Mouse (Mus musculus) MEL (cell line): ENCODE results near the gene Kcnk2. TPM values are rescaled to one million over a fixed set of nuclear protein-coding genes. Genes with fewer than 3 reads are reported as not detected.

Experiments
- DNase-seq: peaks from one replicate; pipeline ENCODE4 v3.0.0; 2011; ENCODE audit warnings: low read depth, low spot score
- H3K27ac ChIP-seq: 2 replicates; pipeline ENCODE4 v1.5.1; 2012; ENCODE audit warnings: low read depth, mild to moderate bottlenecking, control low read depth, low read length, moderate library complexity; ENCODE audit not compliant: control insufficient read depth
- H3K27me3 ChIP-seq, 2 experiments: fragments of 150-350 bp in 1 of 2; sonication (generic) in 1 of 2; 2 replicates each; pipeline ENCODE4 v1.6.1; 2012; ENCODE audit warnings: low read length in 2 of 2, mild to moderate bottlenecking in 2 of 2, improper control_type of control experiment in 1 of 2, moderate library complexity in 1 of 2; ENCODE audit not compliant: insufficient read depth in 2 of 2, control insufficient read depth in 1 of 2
- H3K36me3 ChIP-seq, 2 experiments: 2 replicates each; pipeline ENCODE4 v1.6.1; 2012 to 2014; ENCODE audit warnings: low read length in 2 of 2, improper control_type of control experiment in 1 of 2, inconsistent platforms in 1 of 2, mild to moderate bottlenecking in 1 of 2; ENCODE audit not compliant: insufficient read depth in 2 of 2, control insufficient read depth in 1 of 2
- H3K4me1 ChIP-seq, 2 experiments: fragments of 150-350 bp in 1 of 2; sonication (generic) in 1 of 2; 2 replicates each; pipeline ENCODE4 v1.6.1; 2012; ENCODE audit warnings: low read length in 2 of 2, improper control_type of control experiment in 1 of 2, mild to moderate bottlenecking in 1 of 2; ENCODE audit not compliant: insufficient read depth in 2 of 2, control insufficient read depth in 1 of 2
- H3K4me3 ChIP-seq, 2 experiments: fragments of 150-350 bp in 1 of 2; sonication (generic) in 1 of 2; 2 replicates each; pipeline ENCODE4 v1.5.1; 2012; ENCODE audit warnings: low read depth in 2 of 2, low read length in 2 of 2, mild to moderate bottlenecking in 2 of 2, moderate library complexity in 2 of 2, control low read depth in 1 of 2, improper control_type of control experiment in 1 of 2; ENCODE audit not compliant: control insufficient read depth in 1 of 2, insufficient read depth in 1 of 2
- H3K79me2 ChIP-seq: 2 replicates; pipeline ENCODE4 v1.6.1; 2012; ENCODE audit warnings: mild to moderate bottlenecking, low read length, moderate library complexity; ENCODE audit not compliant: control insufficient read depth, poor library complexity, insufficient read depth
- H3K9ac ChIP-seq: 2 replicates; pipeline ENCODE4 v1.6.1; 2012; ENCODE audit warnings: low read depth, mild to moderate bottlenecking, control low read depth, low read length, moderate library complexity; ENCODE audit not compliant: control insufficient read depth, poor library complexity, severe bottlenecking
- H3K9me3 ChIP-seq: fragments of 150-350 bp; sonication (generic); replicated peaks from 2 replicates; pipeline ENCODE4 v1.6.1; 2012; ENCODE audit warnings: mild to moderate bottlenecking, low read length, improper control_type of control experiment, moderate library complexity; ENCODE audit not compliant: insufficient read depth
- BHLHE40 ChIP-seq: IDR thresholded peaks from 2 replicates; pipeline ENCODE4 v1.6.1; 2012; ENCODE audit warnings: low read depth, mild to moderate bottlenecking, inconsistent platforms, low read length, improper control_type of control experiment, borderline replicate concordance
- CHD1 ChIP-seq: IDR thresholded peaks from 2 replicates; pipeline ENCODE4 v1.6.1; 2012; ENCODE audit warnings: low read depth, mild to moderate bottlenecking, inconsistent platforms, low read length, improper control_type of control experiment
- CHD2 ChIP-seq: IDR thresholded peaks from 2 replicates; pipeline ENCODE4 v1.6.1; 2011; ENCODE audit warnings: low read length, improper control_type of control experiment
- CTCF ChIP-seq, 3 experiments: IDR thresholded peaks in 2 of 3; conservative IDR thresholded peaks in 1 of 3; 2 replicates each; pipeline ENCODE4 v1.5.1; 2011 to 2012; ENCODE audit warnings: low read length in 3 of 3, low read depth in 2 of 3, mild to moderate bottlenecking in 2 of 3, improper control_type of control experiment in 1 of 3, inconsistent platforms in 1 of 3, mixed read lengths in 1 of 3, moderate library complexity in 1 of 3; ENCODE audit not compliant: control insufficient read depth in 1 of 3, insufficient read depth in 1 of 3, poor library complexity in 1 of 3, severe bottlenecking in 1 of 3
- E2F4 ChIP-seq: IDR thresholded peaks from 2 replicates; pipeline ENCODE4 v1.6.1; 2011; ENCODE audit warnings: low read depth, low read length, improper control_type of control experiment, borderline replicate concordance
- ETS1 ChIP-seq: IDR thresholded peaks from 2 replicates; pipeline ENCODE4 v1.6.1; 2012; ENCODE audit warnings: low read depth, mild to moderate bottlenecking, inconsistent platforms, low read length, improper control_type of control experiment, moderate library complexity
- GATA1 ChIP-seq: IDR thresholded peaks from 2 replicates; pipeline ENCODE4 v1.6.1; 2011; ENCODE audit warnings: low read depth, low read length, improper control_type of control experiment
- HCFC1 ChIP-seq: IDR thresholded peaks from 2 replicates; pipeline ENCODE4 v1.6.1; 2012; ENCODE audit warnings: low read depth, mild to moderate bottlenecking, inconsistent platforms, low read length, improper control_type of control experiment, moderate library complexity
- JUND ChIP-seq: IDR thresholded peaks from 2 replicates; pipeline ENCODE4 v1.6.1; 2011; ENCODE audit warnings: low read depth, mild to moderate bottlenecking, improper control_type of control experiment, low read length
- KAT2A ChIP-seq: conservative IDR thresholded peaks from 2 replicates; pipeline ENCODE4 v1.6.1; 2012; ENCODE audit warnings: low read depth, low read length, improper control_type of control experiment, inconsistent platforms
- MAX ChIP-seq: IDR thresholded peaks from 2 replicates; pipeline ENCODE4 v1.6.1; 2011; ENCODE audit warnings: low read length, improper control_type of control experiment
- MAZ ChIP-seq: IDR thresholded peaks from 2 replicates; pipeline ENCODE4 v1.6.1; 2012; ENCODE audit warnings: low read depth, mild to moderate bottlenecking, inconsistent platforms, low read length, improper control_type of control experiment
- MEF2A ChIP-seq: IDR thresholded peaks from 2 replicates; pipeline ENCODE4 v1.6.1; 2014; ENCODE audit warnings: low read depth, mild to moderate bottlenecking, inconsistent platforms, low read length, improper control_type of control experiment; ENCODE audit not compliant: poor library complexity, insufficient replicate concordance, severe bottlenecking; ENCODE audit errors: extremely low read depth
- MXI1 ChIP-seq: IDR thresholded peaks from 2 replicates; pipeline ENCODE4 v1.6.1; 2011; ENCODE audit warnings: mild to moderate bottlenecking, low read depth, low read length, improper control_type of control experiment
- MYB ChIP-seq: IDR thresholded peaks from 2 replicates; pipeline ENCODE4 v1.6.1; 2011; ENCODE audit warnings: mild to moderate bottlenecking, low read depth, low read length, improper control_type of control experiment
- MYC ChIP-seq: IDR thresholded peaks from 2 replicates; pipeline ENCODE4 v1.6.1; 2011; ENCODE audit warnings: low read depth, mild to moderate bottlenecking, low read length, improper control_type of control experiment, moderate library complexity
- NELFE ChIP-seq: IDR thresholded peaks from 2 replicates; pipeline ENCODE4 v1.6.1; 2011; ENCODE audit warnings: low read depth, low read length, improper control_type of control experiment
- POLR2AphosphoS5 ChIP-seq: IDR thresholded peaks from 2 replicates; pipeline ENCODE4 v1.6.1; 2012; ENCODE audit warnings: low read depth, borderline replicate concordance, mild to moderate bottlenecking, inconsistent platforms, low read length, moderate library complexity, mixed read lengths
- RAD21 ChIP-seq: IDR thresholded peaks from 2 replicates; pipeline ENCODE4 v1.6.1; 2011; ENCODE audit warnings: mild to moderate bottlenecking, low read depth, low read length, improper control_type of control experiment
- SIN3A ChIP-seq: IDR thresholded peaks from 2 replicates; pipeline ENCODE4 v1.6.1; 2012; ENCODE audit warnings: low read length, improper control_type of control experiment, inconsistent platforms
- SMC3 ChIP-seq: IDR thresholded peaks from 2 replicates; pipeline ENCODE4 v1.6.1; 2011; ENCODE audit warnings: low read depth, low read length, improper control_type of control experiment
- TAL1 ChIP-seq: IDR thresholded peaks from 2 replicates; pipeline ENCODE4 v1.6.1; 2012; ENCODE audit warnings: mild to moderate bottlenecking, inconsistent platforms, low read length, moderate library complexity, mixed read lengths
- TBP ChIP-seq: IDR thresholded peaks from 2 replicates; pipeline ENCODE4 v1.8.0; 2011; ENCODE audit warnings: low read depth, low read length, improper control_type of control experiment
- TCF12 ChIP-seq: IDR thresholded peaks from 2 replicates; pipeline ENCODE4 v1.6.1; 2014; ENCODE audit warnings: low read depth, mild to moderate bottlenecking, inconsistent platforms, low read length, improper control_type of control experiment, moderate library complexity
- UBTF ChIP-seq: IDR thresholded peaks from 2 replicates; pipeline ENCODE4 v1.6.1; 2012; ENCODE audit warnings: low read depth, mild to moderate bottlenecking, inconsistent platforms, low read length, improper control_type of control experiment, moderate library complexity, borderline replicate concordance; ENCODE audit not compliant: insufficient read depth
- USF2 ChIP-seq, 2 experiments: IDR thresholded peaks; 2 replicates each; pipeline ENCODE4 v1.6.1; 2011 to 2012; ENCODE audit warnings: improper control_type of control experiment in 2 of 2, low read length in 2 of 2, borderline replicate concordance in 1 of 2, inconsistent platforms in 1 of 2, low read depth in 1 of 2, mild to moderate bottlenecking in 1 of 2; ENCODE audit not compliant: insufficient read depth in 1 of 2
- ZC3H11A ChIP-seq: IDR thresholded peaks from 2 replicates; pipeline ENCODE4 v1.6.1; 2012; ENCODE audit warnings: low read depth, mild to moderate bottlenecking, inconsistent platforms, low read length, improper control_type of control experiment
- ZNF384 ChIP-seq: IDR thresholded peaks from 2 replicates; pipeline ENCODE4 v1.6.1; 2012; ENCODE audit warnings: low read depth, mild to moderate bottlenecking, inconsistent platforms, low read length, improper control_type of control experiment
- polyA plus RNA-seq, 2 experiments: library from polyadenylated mRNA; stranded (reverse) in 1 of 2; unstranded in 1 of 2; fragments of >175 nt in 1 of 2; fragments of >200 nt in 1 of 2; gene quantifications; 2 replicates each; pipeline versions ENCODE4 v1.2.1 to v1.2.4; 2012; ENCODE audit warnings: low replicate concordance in 2 of 2, low read depth in 1 of 2; ENCODE audit not compliant: insufficient read length in 2 of 2, insufficient read depth in 1 of 2, missing spikeins in 1 of 2
- total RNA-seq: library from RNA; depleted of rRNA; stranded (reverse); fragments of 300-350 nt; gene quantifications from 2 replicates; pipeline ENCODE4 v1.2.3, GENCODE M21; 2012

Kcnk2 gene
- total and polyA plus RNA-seq, 3 experiments = not detected

- Histone ChIP-seq H3K36me3 (no peaks in the 10 kb centered on the region), H3K9ac (no peak overlapping the region), H3K79me2 (no peaks in the 10 kb centered on the region), H3K27ac (no peak overlapping the region), H3K4me1 (no peaks in the 10 kb centered on the region), H3K9me3 (no peaks in the 10 kb centered on the region), H3K4me3 (no peak overlapping the region), H3K27me3 (no peaks in the 10 kb centered on the region)
- DNase-seq = no peak
- TF ChIP-seq SIN3A = no peak
- no peak for TF ChIP-seq TBP
- no peak for TF ChIP-seq MYB
- TF ChIP-seq GATA1 = no peak
- no peak for TF ChIP-seq CHD1
- no peak for TF ChIP-seq MEF2A
- TF ChIP-seq MAX = no peak
- TF ChIP-seq KAT2A = no peak
- TF ChIP-seq MXI1 = no peak
- TF ChIP-seq BHLHE40 = no peak
- TF ChIP-seq NELFE = no peak
- TF ChIP-seq ETS1 = no peak
- TF ChIP-seq E2F4 = no peak
- TF ChIP-seq CTCF (IDR thresholded peaks at IDR 0.05 in 2 of 3, conservative IDR thresholded peaks at IDR 0.05 in 1 of 3; ENCODE audit: control insufficient read depth in 1 of 3, insufficient read depth in 1 of 3, low read depth in 2 of 3, low read length in 3 of 3, poor library complexity in 1 of 3, severe bottlenecking in 1 of 3) = no peak
- TF ChIP-seq HCFC1 = no peak
- no peak for TF ChIP-seq JUND
- no peak for TF ChIP-seq CHD2
- no peak for TF ChIP-seq SMC3
Observed at GRCm38 (mm10) chr1:189195758-189196157, 206.3 kb downstream of the Kcnk2 start.

GRCm38 (mm10) chr1:189187737-189188390 lies 214.2 kb downstream of the Kcnk2 start:
- no peak for DNase-seq
- Histone ChIP-seq H3K4me1 (no peaks in the 10 kb centered on the region), H3K79me2 (no peaks in the 10 kb centered on the region), H3K27me3 (no peaks in the 10 kb centered on the region), H3K9me3 (no peaks in the 10 kb centered on the region), H3K9ac (no peak overlapping the region), H3K27ac (no peak overlapping the region), H3K36me3 (no peaks in the 10 kb centered on the region), H3K4me3 (no peak overlapping the region)
- TF ChIP-seq SMC3 = no peak
- TF ChIP-seq USF2 (IDR thresholded peaks at IDR 0.05; ENCODE audit: borderline replicate concordance in 1 of 2, insufficient read depth in 1 of 2, low read depth in 1 of 2, low read length in 2 of 2) = no peak
- no peak for TF ChIP-seq MXI1
- TF ChIP-seq MEF2A = no peak
- no peak for TF ChIP-seq TAL1
- TF ChIP-seq UBTF = no peak
- no peak for TF ChIP-seq ZC3H11A
- no peak for TF ChIP-seq POLR2AphosphoS5
- no peak for TF ChIP-seq CTCF (IDR thresholded peaks at IDR 0.05 in 2 of 3, conservative IDR thresholded peaks at IDR 0.05 in 1 of 3; ENCODE audit: control insufficient read depth in 1 of 3, insufficient read depth in 1 of 3, low read depth in 2 of 3, low read length in 3 of 3, poor library complexity in 1 of 3, severe bottlenecking in 1 of 3)
- TF ChIP-seq BHLHE40 = no peak
- no peak for TF ChIP-seq MAZ
- TF ChIP-seq ZNF384 = no peak
- no peak for TF ChIP-seq CHD2
- no peak for TF ChIP-seq RAD21
- TF ChIP-seq ETS1 = no peak
- no peak for TF ChIP-seq NELFE
- TF ChIP-seq TCF12 = no peak
- no peak for TF ChIP-seq MYC
